Mouse (Mus musculus) embryonic stem cell, embryonic (primary cell): ENCODE measurements around the gene Enam.

Experiments used
- CTCF ChIA-PET, 4 experiments: fragments of 300-600 bp in 2 of 4; fragments of 350-600 bp in 2 of 4; sonication (Branson Sonifier 250); formaldehyde crosslinking; loops; one replicate each; lab custom pipeline; 2022; ENCODE audit warnings: inconsistent platforms in 2 of 4; lab: Charles Lee
- POLR2A ChIA-PET, 4 experiments: fragments of 300-600 bp in 2 of 4; fragments of 350-600 bp in 2 of 4; sonication (Branson Sonifier 250); formaldehyde crosslinking; loops; one replicate each; lab custom pipeline; 2022; ENCODE audit warnings: antibody characterized with exemption in 4 of 4, inconsistent platforms in 1 of 4; lab: Charles Lee

Enam gene

DNA sequence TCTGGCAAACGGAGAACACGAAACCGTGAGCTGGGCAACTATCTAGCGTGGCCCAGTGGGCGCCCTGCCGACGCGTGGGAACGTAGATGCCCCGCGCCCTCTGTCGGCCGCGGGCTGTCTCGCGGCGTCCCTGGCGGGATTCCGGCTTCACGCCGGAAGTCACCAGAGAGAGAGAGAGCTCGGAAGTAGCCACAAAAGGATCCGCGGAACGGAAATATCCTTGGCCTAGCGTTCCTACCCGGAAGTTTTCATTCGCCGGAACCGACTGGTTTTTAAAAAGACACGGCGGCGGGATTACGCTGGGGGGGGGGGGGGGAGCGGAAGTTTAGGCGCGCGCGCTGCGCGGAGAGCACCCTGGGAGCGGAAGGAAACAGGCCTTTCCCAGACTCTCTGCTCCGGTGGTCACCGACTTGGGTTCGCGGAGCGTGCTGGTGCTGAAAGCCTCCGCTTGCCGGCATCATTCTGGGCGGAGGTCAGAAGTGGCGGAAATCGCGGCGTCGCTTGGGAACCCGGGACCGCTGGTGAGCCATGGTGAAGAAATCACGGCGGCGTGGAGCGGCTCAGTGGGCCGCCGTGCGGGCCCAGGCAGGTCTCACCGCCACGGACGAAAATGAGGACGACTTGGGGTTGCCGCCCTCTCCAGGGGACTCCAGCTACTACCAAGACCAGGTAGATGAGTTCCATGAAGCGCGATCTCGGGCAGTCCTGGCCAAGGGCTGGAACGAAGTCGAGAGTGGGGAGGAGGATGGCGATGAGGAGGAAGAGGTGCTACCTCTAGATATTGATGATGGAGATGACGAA is 66.5 kb downstream of the Enam start, which contains the start of gene Utp3:
Gene Utp3, plus strand, starts transcription at position 377 of the 801 bp plus-strand sequence.
- ChIA-PET POLR2A (interaction anchor here (0.5 to 7.5 kb wide), 44 partner anchors 9 to 929 kb away, joined by 3 to 88 read pairs (median 4); partner anchors contain the start of genes Dck (in 3 of the 4), Rufy3 (in 3 of the 4), Mob1b (in 2 of the 4) and Grsf1 (in 1 of the 4)), CTCF (interaction anchor here (0.6 to 2.0 kb wide), 13 partner anchors 8 to 687 kb away, joined by 3 to 9 read pairs (median 4); partner anchors contain the start of genes Dck (in 1 of the 4) and Rufy3 (in 1 of the 4))
